Mouse (Mus musculus) mesoderm, embryonic 11.5 days (tissue): Measurements from ENCODE around the gene Nlrc3.
"Not testable (repeated sequence)": the region's sequence is repeated elsewhere in the genome, so short reads cannot be mapped to it uniquely, and the experiment has no call there.

Experiments used
- DNase-seq: peaks from one replicate; pipeline ENCODE4 v3.0.0-alpha.2; 2012; ENCODE audit warnings: low read depth, low spot score

The Nlrc3 gene

GRCm38 (mm10) chr16:3976251-3976671, at the start of gene Nlrc3:
Gene Nlrc3 (minus strand): TSS chr16:3976632.
- DNase-seq: no peak

DNA sequence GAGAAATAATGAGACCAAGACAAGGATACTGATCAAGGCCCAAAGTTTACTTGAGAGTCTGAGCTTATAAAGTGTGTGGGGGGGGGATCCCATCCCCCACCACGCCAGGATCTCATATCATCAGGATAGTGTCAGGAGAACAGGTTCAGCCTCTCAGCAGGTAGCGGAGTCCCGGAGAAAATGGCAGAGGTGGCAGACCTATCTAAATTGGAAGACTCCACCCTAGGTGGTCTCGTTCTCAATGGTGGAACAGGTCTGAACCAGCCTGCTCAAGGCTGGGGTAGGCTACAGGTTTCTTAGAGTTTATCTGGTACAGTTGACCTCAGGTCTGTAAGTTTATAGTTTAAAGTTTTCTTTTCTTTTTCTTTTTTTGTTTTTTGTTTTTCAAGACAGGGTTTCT, 46.3 kb upstream of the Nlrc3 start:
- DNase-seq: no peak

DNA sequence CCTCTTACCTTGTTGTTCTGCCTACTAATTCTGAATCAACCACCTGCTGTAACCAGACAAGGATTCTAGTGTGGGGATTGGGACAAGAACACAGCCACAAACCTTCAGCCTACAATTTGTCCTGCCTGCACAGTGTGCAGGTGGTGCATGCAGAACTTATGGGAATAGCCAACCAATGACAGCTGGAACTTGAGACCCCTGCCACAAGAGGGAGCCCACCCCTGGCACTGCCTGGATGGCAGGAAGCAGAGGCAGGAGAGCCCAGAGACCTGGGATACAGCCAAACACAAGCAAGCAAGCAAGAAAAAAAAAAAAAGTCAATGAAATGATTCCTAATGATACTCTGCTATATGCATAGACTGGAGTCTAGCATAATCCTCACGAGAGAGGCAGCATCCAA, 44.8 kb upstream of the Nlrc3 start:
- DNase-seq: no peak

DNA sequence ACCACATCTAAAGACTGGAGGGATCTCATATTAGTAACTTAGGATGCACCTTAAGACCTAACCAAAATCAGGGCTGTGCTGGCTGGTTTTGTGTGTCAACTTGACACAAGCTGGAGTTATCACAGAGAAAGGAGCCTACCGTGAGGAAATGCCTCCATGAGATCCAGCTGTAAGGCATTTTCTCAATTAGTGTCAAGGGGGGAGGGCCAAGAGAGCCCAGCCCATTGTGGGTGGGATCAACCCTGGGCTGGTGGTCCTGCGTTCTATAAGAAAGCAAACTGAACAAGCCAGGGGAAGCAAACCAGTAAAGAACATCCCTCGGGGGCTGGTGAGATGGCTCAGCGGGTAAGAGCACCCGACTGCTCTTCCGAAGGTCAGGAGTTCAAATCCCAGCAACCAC, 41.0 kb upstream of the Nlrc3 start:
- DNase-seq: not testable (repeated sequence)

DNA sequence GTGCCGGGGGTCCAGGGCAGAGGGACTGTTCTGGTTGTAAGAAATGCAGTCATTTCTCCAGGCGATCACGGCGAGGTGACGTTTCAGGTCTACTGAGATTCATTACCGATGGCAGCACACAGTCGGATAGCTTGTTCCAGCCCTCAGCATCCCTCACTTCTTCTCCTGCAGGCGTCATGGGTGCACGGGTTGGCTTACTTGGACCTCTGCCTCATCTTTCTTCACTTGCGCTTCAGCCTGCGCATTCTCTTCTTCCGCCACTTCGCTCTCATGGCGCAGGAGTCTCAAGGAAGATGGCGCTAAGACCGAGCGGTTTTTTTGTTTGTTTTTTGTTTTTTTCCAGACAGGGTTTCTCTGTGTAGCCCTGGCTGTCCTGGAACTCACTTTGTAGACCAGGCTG, 40.4 kb upstream of the Nlrc3 start:
- DNase-seq: not testable (repeated sequence)

DNA sequence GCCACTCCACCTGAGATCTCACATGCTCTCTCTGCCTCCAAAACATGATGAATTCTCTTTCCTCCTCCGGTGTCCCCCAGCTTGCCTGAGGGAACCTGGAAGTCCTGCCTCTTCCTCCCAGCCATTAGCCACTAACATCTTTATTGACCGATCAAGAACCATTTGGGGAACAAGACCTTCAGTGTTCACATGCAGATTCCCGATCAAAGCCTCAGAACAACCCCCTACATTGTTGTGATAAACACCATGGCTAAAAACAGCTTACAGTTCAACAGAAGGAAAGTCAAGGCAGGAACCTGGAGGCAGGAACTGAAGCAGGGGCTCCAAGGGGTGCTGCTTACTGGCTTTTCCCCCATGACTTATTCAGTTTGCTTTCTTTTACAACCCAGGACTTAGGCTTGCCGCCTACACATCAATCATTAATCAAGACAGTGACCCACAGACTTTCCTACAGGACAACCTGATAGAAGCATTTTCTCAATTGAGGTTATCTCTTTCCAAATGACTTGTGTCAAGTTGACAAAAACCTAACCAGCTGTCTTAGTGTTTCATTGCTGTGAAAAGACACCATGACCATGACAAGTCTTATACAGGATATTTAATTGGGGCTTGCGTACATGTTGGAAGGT, 37.7 kb upstream of the Nlrc3 start:
- no peak for DNase-seq

GRCm38 (mm10) chr16:4012882-4013570, 36.6 kb upstream of the Nlrc3 start:
- no peak for DNase-seq

- peak; percentile 99 for DNase-seq
These were observed 27.3 kb upstream of the Nlrc3 start, which contains the start of gene Slx4 for GRCm38 (mm10) chr16:4003489-4004398. Gene Slx4 (minus strand): TSS chr16:4003770.

GRCm38 (mm10) chr16:3988410-3988809, 12.0 kb upstream of the Nlrc3 start:
- DNase-seq: no peak

- no peak for DNase-seq
These were observed 6.8 kb upstream of the Nlrc3 start for GRCm38 (mm10) chr16:3983146-3983700.

- no peak for DNase-seq
These were observed 5.7 kb upstream of the Nlrc3 start for GRCm38 (mm10) chr16:3982173-3982572.

- DNase-seq: peak; percentile 5
These were observed 280 bp upstream of the Nlrc3 start for GRCm38 (mm10) chr16:3976712-3977111.

GRCm38 (mm10) chr16:3975658-3976057, 774 bp downstream of the Nlrc3 start:
- no peak for DNase-seq

- DNase-seq: not testable (repeated sequence)
These were observed 2.0 kb downstream of the Nlrc3 start for GRCm38 (mm10) chr16:3974456-3974855.

DNA sequence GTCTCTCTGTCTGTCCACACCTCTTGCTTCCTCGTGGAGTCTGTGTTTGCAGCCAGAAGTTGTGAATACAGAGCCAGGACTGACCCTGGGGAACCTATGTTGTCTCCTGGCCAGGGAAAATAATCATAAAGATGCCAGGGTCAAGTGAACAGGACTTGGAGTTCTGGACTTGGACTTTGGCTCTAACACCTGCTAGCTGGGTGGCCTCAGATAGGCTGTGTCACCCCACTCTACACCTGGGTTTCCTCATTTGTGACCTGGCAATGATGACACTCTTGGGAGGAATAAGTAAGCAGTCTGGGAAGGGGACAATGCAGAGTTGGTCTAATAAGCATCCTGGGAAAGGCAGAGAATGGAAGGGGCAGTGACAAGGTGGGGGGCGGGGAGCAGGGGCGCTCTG, 10.9 kb downstream of the Nlrc3 start:
- no peak for DNase-seq

DNA sequence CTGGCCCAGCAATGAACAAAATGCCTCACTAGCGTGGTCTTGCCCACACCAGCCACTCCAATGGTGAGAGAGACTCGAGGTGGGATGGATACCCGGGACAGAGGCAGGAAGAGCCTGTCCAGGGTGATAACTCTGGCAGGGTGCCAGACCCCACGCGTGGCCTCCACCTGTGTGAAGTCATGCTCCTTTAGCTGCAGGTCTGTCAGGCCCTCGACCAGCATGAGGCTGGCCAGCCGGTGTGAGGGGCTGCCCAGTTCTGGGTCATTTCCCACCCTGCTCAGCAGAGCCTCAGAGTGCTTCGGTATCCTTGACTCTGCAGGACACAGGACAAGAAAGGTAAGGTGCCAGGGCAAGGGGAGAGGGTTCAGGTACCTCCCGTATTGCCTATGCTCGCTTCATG, 11.4 kb downstream of the Nlrc3 start:
- DNase-seq: no peak

GRCm38 (mm10) chr16:3959261-3959660, 17.2 kb downstream of the Nlrc3 start:
- no peak for DNase-seq

DNA sequence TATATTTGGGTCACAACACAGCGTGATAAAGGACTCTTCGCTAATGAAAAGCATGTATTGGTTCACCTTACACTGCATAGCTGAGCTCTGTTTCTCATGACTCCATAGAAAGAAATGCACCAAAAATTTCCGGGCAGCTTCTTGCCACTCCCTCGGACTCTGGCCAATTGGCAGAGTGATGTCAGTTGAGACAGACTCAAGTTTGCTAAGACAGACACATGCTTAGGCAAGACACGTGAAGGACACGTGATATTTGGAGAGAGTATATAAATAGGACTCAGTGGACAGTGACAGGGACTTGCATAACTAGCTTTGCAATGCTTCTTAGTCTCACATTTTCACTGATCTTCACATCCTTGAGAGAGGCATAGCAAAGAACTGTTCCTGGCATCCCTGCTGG, 20.1 kb downstream of the Nlrc3 start:
- no peak for DNase-seq

DNA sequence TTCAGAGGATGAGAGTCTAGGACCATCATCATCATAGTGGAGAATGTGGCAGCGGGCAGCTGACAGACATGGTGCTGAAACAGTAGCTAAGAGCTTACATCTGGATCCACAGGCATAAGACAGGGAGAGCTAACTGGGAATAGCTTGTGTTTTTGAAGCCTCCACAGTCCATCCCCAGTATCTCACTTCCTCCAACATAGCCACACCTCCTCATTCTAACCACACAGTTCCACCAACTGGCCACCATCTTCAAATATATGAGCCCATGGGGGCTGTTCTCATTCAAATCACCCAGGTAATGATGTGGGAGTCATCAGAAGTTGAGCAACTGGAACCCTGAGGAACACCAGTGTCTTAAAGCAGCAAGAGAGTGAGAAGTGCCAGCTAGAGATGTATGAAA, 25.3 kb downstream of the Nlrc3 start:
- no peak for DNase-seq

DNA sequence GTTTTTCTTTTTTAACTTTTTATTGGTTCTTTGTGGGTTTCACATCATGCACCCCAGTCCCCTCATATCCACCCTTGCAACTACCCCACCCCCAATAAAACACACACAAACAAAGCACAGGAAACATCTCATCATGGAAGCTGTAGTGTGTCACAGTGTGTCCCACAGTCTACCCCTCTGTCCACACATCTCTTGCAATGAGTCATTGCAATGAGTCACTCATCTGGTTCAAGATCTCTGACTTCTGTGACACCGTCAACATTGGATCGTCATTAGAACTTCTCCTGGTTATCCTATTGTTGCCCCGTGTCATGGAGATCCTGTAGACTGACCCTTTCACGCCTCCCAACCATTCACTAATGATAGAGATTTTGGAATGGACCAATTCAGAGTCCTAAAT, 41.7 kb downstream of the Nlrc3 start:
- DNase-seq: no peak

DNA sequence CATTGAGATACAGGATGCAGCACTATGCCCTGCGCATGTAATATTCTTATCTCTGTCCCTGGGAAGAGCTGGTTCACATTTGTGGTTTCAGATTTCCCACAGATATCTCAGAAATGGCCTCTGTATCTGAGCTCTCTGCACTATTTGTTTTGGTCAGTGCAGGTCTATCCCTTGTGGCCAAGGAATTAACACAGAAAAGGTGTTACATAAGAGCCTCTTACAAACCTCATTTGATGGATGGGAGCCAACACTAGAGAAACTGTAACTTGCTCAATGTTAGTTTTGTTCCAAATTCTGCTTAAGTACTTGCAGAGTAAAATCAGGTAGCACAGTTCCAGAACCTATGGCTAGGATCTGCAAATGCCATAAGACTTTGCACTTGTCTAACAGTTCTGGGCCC, 42.3 kb downstream of the Nlrc3 start:
- DNase-seq: no peak

- DNase-seq: no peak
These were observed 42.9 kb downstream of the Nlrc3 start for GRCm38 (mm10) chr16:3933536-3933935.
